ENCODE assay signal across 9 mouse cellular contexts in the genomic region with DNA sequence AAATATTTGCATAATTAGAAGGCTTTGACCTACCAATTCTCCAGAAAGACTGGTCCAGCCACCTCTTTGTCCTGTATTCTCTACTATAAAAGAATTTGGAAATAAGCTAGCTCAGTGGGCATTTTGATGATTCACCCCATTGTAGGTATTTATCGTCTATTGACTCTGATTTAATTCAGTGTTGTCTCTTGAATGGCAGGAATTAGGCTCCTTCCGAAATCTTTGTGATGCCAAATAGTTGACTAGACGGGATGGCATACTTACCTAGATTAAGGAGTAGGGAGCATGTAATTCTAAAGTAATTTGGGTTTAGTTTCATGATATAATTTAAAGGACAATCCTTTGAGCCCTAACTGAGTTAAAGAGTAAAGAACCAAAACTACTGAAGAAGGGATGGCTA. TPM values are rescaled to one million over a fixed set of nuclear protein-coding genes. Genes with fewer than 3 reads are reported as not detected.
DNase-seq lines count a peak whose midpoint lies in the region; ATAC-seq and TF ChIP-seq lines count a peak whose summit lies in the region.
"Had no signal": no experiment of that assay in that cellular context is flagged by ENCODE, and none has a peak within 500 bp of the region (broad histone marks: within the 10 kb centered on the region; RNA-seq: fewer than 3 reads in every experiment).

No protein-coding gene starts in this region.

- H3K36me3 ChIP-seq in heart, adult 2 months (ENCODE audit: control insufficient read depth, insufficient read depth, low read length): peaks cover 32% of the 10 kb centered on the region
- H3K36me3 ChIP-seq in C2C12 (ENCODE audit: control insufficient read depth, insufficient read depth): peaks cover 66% of the 10 kb centered on the region
- H3K36me3 ChIP-seq in forebrain, embryonic 14.5 days (ENCODE audit: control insufficient read depth, insufficient read depth, low read length): peaks cover 43% of the 10 kb centered on the region
- peaks cover 51% of the 10 kb centered on the region for H3K36me3 ChIP-seq in liver, embryonic 13.5 days

- peaks cover 12% of the 10 kb centered on the region for H3K79me2 ChIP-seq in heart, adult 2 months (replicated peaks; ENCODE audit: control insufficient read depth, insufficient read depth, low read length)
- peaks cover 76% of the 10 kb centered on the region for H3K79me2 ChIP-seq in C2C12 (ENCODE audit: control insufficient read depth, insufficient read depth)

- H3K27ac ChIP-seq in heart, adult 2 months: peak overlapping the region; percentile 5; the same call in 1 of the 2 replicates
- no peak overlapping the region for H3K27ac ChIP-seq in forebrain, embryonic 14.5 days (ENCODE audit: low read depth, low read length)
- peak overlapping the region; percentile 81 for H3K27ac ChIP-seq in liver, embryonic 13.5 days

- WGBS in heart, adult 2 months: 49% methylated on average over 3 of the region's 3 CpGs
- 43% methylated on average over 3 of the region's 3 CpGs for WGBS in forebrain, embryonic 14.5 days
- 66% methylated on average over 3 of the region's 3 CpGs for WGBS in liver, embryonic 13.5 days (ENCODE audit: insufficient replicate concordance)

- H3ac ChIP-seq in C2C12 (ENCODE audit: control insufficient read depth, insufficient read length, low read depth): peak overlapping the region; percentile 65

- intact Hi-C loops in heart, adult 2 months (cut with DNase I): loop anchor here (1.0 kb wide), 1 partner anchor 45 kb away; the partner anchor contains the start of gene Atp5b
- intact Hi-C loops in heart, postnatal 14 days (cut with DNase I): loop anchor here (2.0 to 5.0 kb wide), 2 partner anchors 45 to 149 kb away; partner anchors contain the start of gene Atp5b

- TF ChIP-seq POLR2A in heart, adult 2 months (IDR thresholded peaks at IDR 0.05; ENCODE audit: insufficient read depth, low read depth, low read length): no peak

- H3K4me3 ChIP-seq in heart, adult 2 months: no peak overlapping the region; the same call in 1 of the 2 replicates
- H3K4me3 ChIP-seq in C2C12 (ENCODE audit: insufficient read depth, poor library complexity, severe bottlenecking): peak overlapping the region; percentile 96
- H3K4me3 ChIP-seq in forebrain, embryonic 14.5 days (ENCODE audit: low read depth, low read length): no peak overlapping the region
- H3K4me3 ChIP-seq in liver, embryonic 13.5 days (replicated peaks): peak overlapping the region; percentile 21

- H3K4me2 ChIP-seq in forebrain, embryonic 14.5 days (ENCODE audit: low read length): peak overlapping the region; percentile 94
- H3K4me2 ChIP-seq in liver, embryonic 13.5 days: peak overlapping the region; percentile 76

- peaks cover 75% of the 10 kb centered on the region for H3K79me3 ChIP-seq in C2C12 (ENCODE audit: low read depth)

- TF ChIP-seq EP300 in heart, adult 2 months (IDR thresholded peaks at IDR 0.05; ENCODE audit: insufficient read depth, low read depth, low read length): no peak

- ATAC-seq in forebrain, embryonic 14.5 days: no peak
- ATAC-seq in liver, embryonic 13.5 days (ENCODE audit: low read depth): no peak
- ATAC-seq in granulocyte monocyte progenitor cell, adult 5-6 weeks (replicated peaks; ENCODE audit: poor library complexity, severe bottlenecking): no peak

- no peaks in the 10 kb centered on the region for H3K9me3 ChIP-seq in forebrain, embryonic 14.5 days (replicated peaks; ENCODE audit: control insufficient read depth, low read length)
- no peaks in the 10 kb centered on the region for H3K9me3 ChIP-seq in liver, embryonic 13.5 days (replicated peaks)

- no peak for TF ChIP-seq CTCF in heart, adult 2 months (IDR thresholded peaks at IDR 0.05)
- TF ChIP-seq CTCF in C2C12 (IDR thresholded peaks at IDR 0.05; ENCODE audit: control insufficient read depth, insufficient read depth, insufficient read length): no peak

- H3K27me3 ChIP-seq in heart, adult 2 months (ENCODE audit: control insufficient read depth, insufficient read depth, low read length): no peaks in the 10 kb centered on the region
- H3K27me3 ChIP-seq in C2C12 (ENCODE audit: control insufficient read depth, insufficient read depth, insufficient read length): no peaks in the 10 kb centered on the region
- H3K27me3 ChIP-seq in forebrain, embryonic 14.5 days (replicated peaks; ENCODE audit: control insufficient read depth, insufficient read depth, low read length): no peaks in the 10 kb centered on the region
- H3K27me3 ChIP-seq in liver, embryonic 13.5 days: 0 out of 2 replicates have a peak, but pooled peaks cover 5% of the 10 kb centered on the region

- no peak overlapping the region for H3K9ac ChIP-seq in heart, adult 2 months (ENCODE audit: low read depth, low read length)
- H3K9ac ChIP-seq in forebrain, embryonic 14.5 days (ENCODE audit: low read length): no peak overlapping the region
- H3K9ac ChIP-seq in liver, embryonic 13.5 days: peak overlapping the region; percentile 64

- H3K4me1 ChIP-seq in heart, adult 2 months (ENCODE audit: control insufficient read depth, insufficient read depth, low read length): peaks cover 13% of the 10 kb centered on the region
- peaks cover 16% of the 10 kb centered on the region for H3K4me1 ChIP-seq in forebrain, embryonic 14.5 days (ENCODE audit: control insufficient read depth, insufficient read depth, low read length)
- H3K4me1 ChIP-seq in liver, embryonic 13.5 days (replicated peaks): peaks cover 67% of the 10 kb centered on the region

- DNase-seq in heart, adult 2 months: no peak
- no peak for DNase-seq in heart, postnatal 14 days
- no peak for DNase-seq in forebrain, embryonic 14.5 days (ENCODE audit: low spot score)
- DNase-seq in liver, embryonic 13.5 days: no peak
- DNase-seq in cerebellum, adult 8-10 months: no peak
- no peak for DNase-seq in layer of hippocampus, postnatal 10 days (ENCODE audit: low spot score in 2 of 2)

TF ChIP-seq in C2C12, 6 proteins besides CTCF, POLR2A, EP300 and RAD21:
- TF ChIP-seq FOSL1 (IDR thresholded peaks at IDR 0.05; ENCODE audit: insufficient read depth, low read length, poor library complexity, severe bottlenecking) (no peak), USF1 (IDR thresholded peaks at IDR 0.05; ENCODE audit: low read depth) (no peak), MAX (IDR thresholded peaks at IDR 0.05) (no peak), MYOD1 (IDR thresholded peaks at IDR 0.05; ENCODE audit: control insufficient read depth, insufficient read length, low read depth) (no peak), MYOG (IDR thresholded peaks at IDR 0.05; ENCODE audit: control insufficient read depth, extremely low read depth, insufficient read length) (no peak), CEBPB (IDR thresholded peaks at IDR 0.05; ENCODE audit: low read depth) (no peak)

RNA-seq across cellular contexts. Expression of gene Naca, which starts 2.5 kb away (rescaled TPM):
- 100 to 1,000 TPM; 436 to 544 TPM for total RNA-seq in heart, adult 2 months (2021)
- polyA plus RNA-seq in heart, adult 2 months (2012; rRNA removed): 204 and 212 TPM in 2 replicates
- total RNA-seq in heart, postnatal 14 days (2021): 100 to 1,000 TPM; 510 TPM
- polyA plus RNA-seq in C2C12 (2012; fragmentation: generic; extraction: Trizol): 936 TPM
- 731 and 771 TPM in 2 replicates for polyA plus RNA-seq in forebrain, embryonic 14.5 days (2014; fragmentation: Nextera tagmentation; extraction: Ambion mirVana)
- polyA plus RNA-seq in liver, embryonic 13.5 days (2015; fragmentation: Nextera tagmentation; extraction: Ambion mirVana): 599 and 646 TPM in 2 replicates
- 100 to 1,000 TPM; 350 to 389 TPM for total RNA-seq in layer of hippocampus, postnatal 10 days (2021)
- 1,470 and 1,497 TPM in 2 replicates for total RNA-seq in granulocyte monocyte progenitor cell, adult 5-6 weeks (2014; fragmentation: Nextera tagmentation)
- total RNA-seq in granulocyte monocyte progenitor cell, adult 5-6 weeks (2017): 2,024 and 2,260 TPM in 2 replicates

RNA-seq across cellular contexts. Expression of gene Ptges3, which starts 20.8 kb away (rescaled TPM):
- total RNA-seq in heart, adult 2 months (2021): 10 to 100 TPM; 96.0 to 97.3 TPM
- 16.3 and 19.2 TPM in 2 replicates for polyA plus RNA-seq in heart, adult 2 months (2012; rRNA removed)
- 10 to 100 TPM; 71.7 to 80.0 TPM for total RNA-seq in heart, postnatal 14 days (2021)
- 133 TPM for polyA plus RNA-seq in C2C12 (2012; fragmentation: generic; extraction: Trizol)
- 426 and 447 TPM in 2 replicates for polyA plus RNA-seq in forebrain, embryonic 14.5 days (2014; fragmentation: Nextera tagmentation; extraction: Ambion mirVana)
- polyA plus RNA-seq in liver, embryonic 13.5 days (2015; fragmentation: Nextera tagmentation; extraction: Ambion mirVana): 380 and 439 TPM in 2 replicates
- 100 to 1,000 TPM; 166 to 168 TPM for total RNA-seq in layer of hippocampus, postnatal 10 days (2021)
- total RNA-seq in granulocyte monocyte progenitor cell, adult 5-6 weeks (2014; fragmentation: Nextera tagmentation): 204 and 218 TPM in 2 replicates
- 321 and 371 TPM in 2 replicates for total RNA-seq in granulocyte monocyte progenitor cell, adult 5-6 weeks (2017)

RNA-seq across cellular contexts. Expression of gene Prim1, which starts 23.0 kb away (rescaled TPM):
- total RNA-seq in heart, adult 2 months (2021): 1 to 10 TPM; 1.7 TPM
- 1.2 and 2.0 TPM in 2 replicates for polyA plus RNA-seq in heart, adult 2 months (2012; rRNA removed)
- total RNA-seq in heart, postnatal 14 days (2021): 1 to 10 TPM; 2.6 to 4.5 TPM
- 27.8 TPM for polyA plus RNA-seq in C2C12 (2012; fragmentation: generic; extraction: Trizol)
- 66.3 and 71.6 TPM in 2 replicates for polyA plus RNA-seq in forebrain, embryonic 14.5 days (2014; fragmentation: Nextera tagmentation; extraction: Ambion mirVana)
- 87.0 and 99.1 TPM in 2 replicates for polyA plus RNA-seq in liver, embryonic 13.5 days (2015; fragmentation: Nextera tagmentation; extraction: Ambion mirVana)
- total RNA-seq in layer of hippocampus, postnatal 10 days (2021): 1 to 10 TPM; 8.0 to 9.7 TPM
- 114 and 132 TPM in 2 replicates for total RNA-seq in granulocyte monocyte progenitor cell, adult 5-6 weeks (2014; fragmentation: Nextera tagmentation)
- total RNA-seq in granulocyte monocyte progenitor cell, adult 5-6 weeks (2017): 121 and 124 TPM in 2 replicates

RNA-seq across cellular contexts. Expression of gene Hsd17b6, which starts 30.5 kb away (rescaled TPM):
- not detected for total RNA-seq in heart, adult 2 months (2021)
- polyA plus RNA-seq in heart, adult 2 months (2012; rRNA removed): not detected in 2 replicates
- total RNA-seq in heart, postnatal 14 days (2021): not detected
- polyA plus RNA-seq in C2C12 (2012; fragmentation: generic; extraction: Trizol): not detected
- polyA plus RNA-seq in forebrain, embryonic 14.5 days (2014; fragmentation: Nextera tagmentation; extraction: Ambion mirVana): not detected in 2 replicates
- not detected in 2 replicates for polyA plus RNA-seq in liver, embryonic 13.5 days (2015; fragmentation: Nextera tagmentation; extraction: Ambion mirVana)
- not detected for total RNA-seq in layer of hippocampus, postnatal 10 days (2021)
- total RNA-seq in granulocyte monocyte progenitor cell, adult 5-6 weeks (2014; fragmentation: Nextera tagmentation): not detected in 2 replicates
- total RNA-seq in granulocyte monocyte progenitor cell, adult 5-6 weeks (2017): not detected in 2 replicates
- polyA plus RNA-seq: spleen, adult 2 months had no signal

RNA-seq across cellular contexts. Expression of gene Atp5b, which starts 45.2 kb away (rescaled TPM):
- 1,000 to 10,000 TPM; 7,689 to 9,158 TPM for total RNA-seq in heart, adult 2 months (2021)
- 8,017 and 9,446 TPM in 2 replicates for polyA plus RNA-seq in heart, adult 2 months (2012; rRNA removed)
- total RNA-seq in heart, postnatal 14 days (2021): 1,000 to 10,000 TPM; 8,344 to 8,412 TPM
- 3,917 TPM for polyA plus RNA-seq in C2C12 (2012; fragmentation: generic; extraction: Trizol)
- 2,318 and 2,350 TPM in 2 replicates for polyA plus RNA-seq in forebrain, embryonic 14.5 days (2014; fragmentation: Nextera tagmentation; extraction: Ambion mirVana)
- 2,036 and 2,215 TPM in 2 replicates for polyA plus RNA-seq in liver, embryonic 13.5 days (2015; fragmentation: Nextera tagmentation; extraction: Ambion mirVana)
- 1,000 to 10,000 TPM; 1,650 to 1,701 TPM for total RNA-seq in layer of hippocampus, postnatal 10 days (2021)
- 1,867 and 2,007 TPM in 2 replicates for total RNA-seq in granulocyte monocyte progenitor cell, adult 5-6 weeks (2014; fragmentation: Nextera tagmentation)
- 1,997 and 2,300 TPM in 2 replicates for total RNA-seq in granulocyte monocyte progenitor cell, adult 5-6 weeks (2017)

Comparison
In these comparisons a context has a peak if more than half of its experiments do, and no peak if none do; other contexts are left out.
1. H3K4me3 ChIP-seq: peak in C2C12 (single experiment) and liver, embryonic 13.5 days (single experiment); none in heart, adult 2 months (single experiment) and forebrain, embryonic 14.5 days (single experiment).
2. RNA of gene Prim1, which starts 23.0 kb away (total RNA-seq): 114 to 132 TPM in granulocyte monocyte progenitor cell, adult 5-6 weeks; 8.0 to 9.7 TPM in layer of hippocampus, postnatal 10 days, 2.6 to 4.5 TPM in heart, postnatal 14 days and 1.7 TPM in heart, adult 2 months; every median in the first group is over 10 times any median in the second.